Mouse (Mus musculus) macrophage (primary cell): Measurements from ENCODE around the gene Mcrs1. TPM values are rescaled to one million over a fixed set of nuclear protein-coding genes. Genes with fewer than 3 reads are reported as not detected.

ENCODE experiments used
- H3K27ac ChIP-seq: fragments of 350-480 bp; formaldehyde crosslinking; 2 replicates; pipeline ENCODE4 v1.9.0; 2021
- H3K36me3 ChIP-seq: fragments of 350-480 bp; formaldehyde crosslinking; 2 replicates; pipeline ENCODE4 v1.9.0; 2021; ENCODE audit errors: inconsistent target
- H3K4me3 ChIP-seq: fragments of 350-480 bp; formaldehyde crosslinking; 2 replicates; pipeline ENCODE4 v1.9.0; 2021; ENCODE audit errors: inconsistent target
- H3K79me2 ChIP-seq: fragments of 350-480 bp; formaldehyde crosslinking; 2 replicates; pipeline ENCODE4 v1.9.0; 2021; ENCODE audit errors: inconsistent target
- WGBS: methylation state at CpG from one replicate; pipeline ENCODE4 v1.1.7; 2026; ENCODE audit warnings: inconsistent platforms; ENCODE audit not compliant: missing documents; 5-methylcytosine and 5-hydroxymethylcytosine counted together
- polyA plus RNA-seq: library from polyadenylated mRNA; stranded (reverse); fragments of 250-400 nt; gene quantifications from 3 replicates; pipeline ENCODE4 v1.2.4, GENCODE M21; 2018; ENCODE audit warnings: inconsistent platforms

The Mcrs1 gene
- polyA plus RNA-seq, 1 experiment from 2014 or later: 13.4 TPM

- Histone ChIP-seq H3K36me3 (0 out of 2 replicates have a peak, but pooled peaks cover under 1% of the 10 kb centered on the region), H3K4me3 (no peak overlapping the region), H3K79me2 (no peaks in the 10 kb centered on the region), H3K27ac (no peak overlapping the region)
- 66% methylated on average over 11 of the region's 11 CpGs for WGBS
Measured at GRCm38 (mm10) chr15:99238006-99238405, 13.8 kb downstream of the Mcrs1 start.

- no peaks in the 10 kb centered on the region for H3K79me2 ChIP-seq
- WGBS: 77% methylated on average over 10 of the region's 12 CpGs
- no peaks in the 10 kb centered on the region for H3K36me3 ChIP-seq
- H3K27ac ChIP-seq: no peak overlapping the region
- no peak overlapping the region for H3K4me3 ChIP-seq
Measured at GRCm38 (mm10) chr15:99234326-99235010, 17.3 kb downstream of the Mcrs1 start.

- WGBS: 31% methylated on average over 17 of the region's 17 CpGs
- H3K36me3 ChIP-seq: no peaks in the 10 kb centered on the region
- no peaks in the 10 kb centered on the region for H3K79me2 ChIP-seq
- no peak overlapping the region for H3K27ac ChIP-seq
- no peak overlapping the region for H3K4me3 ChIP-seq
Measured at GRCm38 (mm10) chr15:99233719-99234118, 18.0 kb downstream of the Mcrs1 start.

- Histone ChIP-seq H3K4me3 (no peak overlapping the region), H3K36me3 (no peaks in the 10 kb centered on the region), H3K27ac (no peak overlapping the region), H3K79me2 (no peaks in the 10 kb centered on the region)
- whole genome bisulfite sequencing: 71% methylated on average over 10 of the region's 10 CpGs
Measured at GRCm38 (mm10) chr15:99231998-99232397, 19.8 kb downstream of the Mcrs1 start.

GRCm38 (mm10) chr15:99226090-99226489 is 25.7 kb downstream of the Mcrs1 start:
- H3K79me2 ChIP-seq: no peaks in the 10 kb centered on the region
- WGBS: 28% methylated on average over 14 of the region's 14 CpGs
- no peaks in the 10 kb centered on the region for H3K36me3 ChIP-seq
- H3K4me3 ChIP-seq: no peak overlapping the region
- H3K27ac ChIP-seq: no peak overlapping the region

- no peak overlapping the region for H3K4me3 ChIP-seq
- H3K27ac ChIP-seq: no peak overlapping the region
- 3% methylated on average over 22 of the region's 22 CpGs for WGBS
- H3K36me3 ChIP-seq: no peaks in the 10 kb centered on the region
- no peaks in the 10 kb centered on the region for H3K79me2 ChIP-seq
Measured at GRCm38 (mm10) chr15:99225081-99225810, 26.5 kb downstream of the Mcrs1 start.

- no peak within 1 kb of the TSS for H3K27ac ChIP-seq
- no peaks in the 10 kb centered on the region for H3K36me3 ChIP-seq
- H3K79me2 ChIP-seq: no peaks in the 10 kb centered on the region
- WGBS: 3% methylated on average over 47 of the region's 66 CpGs
- H3K4me3 ChIP-seq: no peak within 1 kb of the TSS
Measured at GRCm38 (mm10) chr15:99224208-99224911, 27.4 kb downstream of the Mcrs1 start, which contains the start of gene Kcnh3. Kcnh3 (plus strand) TSS chr15:99224861.

GRCm38 (mm10) chr15:99223585-99224207 is 28.1 kb downstream of the Mcrs1 start:
- Histone ChIP-seq H3K4me3 (no peak overlapping the region), H3K79me2 (no peaks in the 10 kb centered on the region), H3K27ac (no peak overlapping the region), H3K36me3 (no peaks in the 10 kb centered on the region)
- WGBS: 2% methylated on average over 45 of the region's 46 CpGs

GRCm38 (mm10) chr15:99222794-99223584 is 28.8 kb downstream of the Mcrs1 start:
- H3K79me2 ChIP-seq: no peaks in the 10 kb centered on the region
- H3K4me3 ChIP-seq: no peak overlapping the region
- no peaks in the 10 kb centered on the region for H3K36me3 ChIP-seq
- WGBS: 6% methylated on average over 18 of the region's 18 CpGs
- no peak overlapping the region for H3K27ac ChIP-seq

- no peaks in the 10 kb centered on the region for H3K36me3 ChIP-seq
- no peak overlapping the region for H3K27ac ChIP-seq
- no peaks in the 10 kb centered on the region for H3K79me2 ChIP-seq
- 36% methylated on average over 8 of the region's 8 CpGs for WGBS
- H3K4me3 ChIP-seq: no peak overlapping the region
Measured at GRCm38 (mm10) chr15:99221315-99221952, 30.3 kb downstream of the Mcrs1 start.

- WGBS: 96% methylated on average over 4 of the region's 4 CpGs
- Histone ChIP-seq H3K4me3 (no peak overlapping the region), H3K36me3 (no peaks in the 10 kb centered on the region), H3K27ac (no peak overlapping the region), H3K79me2 (no peaks in the 10 kb centered on the region)
Measured at GRCm38 (mm10) chr15:99217630-99218029, 34.1 kb downstream of the Mcrs1 start.

- H3K27ac ChIP-seq: no peak overlapping the region
- H3K79me2 ChIP-seq: no peaks in the 10 kb centered on the region
- H3K36me3 ChIP-seq: no peaks in the 10 kb centered on the region
- WGBS: 81% methylated on average over 11 of the region's 11 CpGs
- H3K4me3 ChIP-seq: no peak overlapping the region
Measured at GRCm38 (mm10) chr15:99215741-99216463, 35.9 kb downstream of the Mcrs1 start.

GRCm38 (mm10) chr15:99214941-99215340 is 36.8 kb downstream of the Mcrs1 start:
- no peaks in the 10 kb centered on the region for H3K79me2 ChIP-seq
- no peak overlapping the region for H3K4me3 ChIP-seq
- H3K27ac ChIP-seq: no peak overlapping the region
- 88% methylated on average over 2 of the region's 2 CpGs for WGBS
- H3K36me3 ChIP-seq: no peaks in the 10 kb centered on the region
